In the genomic region with DNA sequence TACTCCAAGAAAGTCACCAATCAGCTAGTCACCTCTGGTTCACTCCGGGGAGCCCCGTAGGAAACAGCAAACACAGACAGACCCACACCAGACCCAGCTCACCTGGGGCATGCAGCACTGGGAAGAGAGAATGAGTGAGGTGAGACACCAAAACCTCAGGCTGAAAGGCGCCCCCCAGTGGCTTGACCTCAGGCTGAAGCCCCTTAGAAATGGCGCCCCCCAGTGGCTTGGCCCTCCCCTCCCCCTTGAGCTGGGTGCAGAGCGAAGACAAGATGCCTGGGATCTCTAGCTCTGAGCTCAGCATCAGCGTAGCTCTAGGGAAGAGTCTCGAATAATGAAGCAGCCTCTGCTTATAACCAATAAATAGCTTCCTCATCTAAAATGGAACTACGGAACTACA, we compare ENCODE assay signal across 17 mouse cellular contexts. TPM values are rescaled to one million over a fixed set of nuclear protein-coding genes. Genes with fewer than 3 reads are reported as not detected.
DNase-seq lines count a peak whose midpoint lies in the region; TF ChIP-seq lines count a peak whose summit lies in the region.
"Had no signal": no experiment of that assay in that cellular context is flagged by ENCODE, and none has a peak within 500 bp of the region (broad histone marks: within the 10 kb centered on the region; RNA-seq: fewer than 3 reads in every experiment).

No protein-coding gene starts in this region.

- TF ChIP-seq EP300 in ES-Bruce4 (IDR thresholded peaks at IDR 0.05; ENCODE audit: insufficient read depth, low read depth, low read length) = no peak

- no peak overlapping the region for H3K27ac ChIP-seq in gastrocnemius, adult 2 months
- no peak overlapping the region for H3K27ac ChIP-seq in ES-Bruce4 (ENCODE audit: insufficient read depth, low read length)
- H3K27ac ChIP-seq in bone marrow, adult 2 months (ENCODE audit: control insufficient read depth, insufficient read depth, low read depth, low read length, poor library complexity) = no peak overlapping the region
- H3K27ac ChIP-seq: embryonic facial prominence, embryonic 10.5 days; limb, embryonic 12.5 days had no signal

- no peaks in the 10 kb centered on the region for H3K36me3 ChIP-seq in ES-Bruce4 (ENCODE audit: control insufficient read depth, insufficient read depth, low read length, poor library complexity, severe bottlenecking)
- H3K36me3 ChIP-seq: embryonic facial prominence, embryonic 10.5 days; limb, embryonic 12.5 days had no signal

- no peak overlapping the region for H3K9ac ChIP-seq in ES-Bruce4 (ENCODE audit: low read depth, poor library complexity, severe bottlenecking)
- H3K9ac ChIP-seq: limb, embryonic 12.5 days had no signal

- TF ChIP-seq POLR2A in ES-Bruce4 (IDR thresholded peaks at IDR 0.05; ENCODE audit: insufficient read depth, low read length) = no peak
- TF ChIP-seq POLR2A in bone marrow, adult 2 months (IDR thresholded peaks at IDR 0.05; ENCODE audit: borderline replicate concordance, control insufficient read depth, low read depth, low read length) = no peak

- TF ChIP-seq CTCF in gastrocnemius, adult 2 months (IDR thresholded peaks at IDR 0.05) = peak; percentile 59
- TF ChIP-seq CTCF in ES-Bruce4 (IDR thresholded peaks at IDR 0.05; ENCODE audit: low read depth, low read length) = peak; percentile 67
- peak; percentile 14; the same call in 1 of the 2 replicates for TF ChIP-seq CTCF in bone marrow, adult 2 months (IDR thresholded peaks at IDR 0.05; ENCODE audit: control insufficient read depth, insufficient read depth, low read length)

- WGBS in bone marrow, adult 2 months = 78% methylated on average over 8 of the region's 8 CpGs

- no peaks in the 10 kb centered on the region for H3K9me3 ChIP-seq in ES-Bruce4 (replicated peaks; ENCODE audit: control insufficient read depth, insufficient read depth, low read length, poor library complexity, severe bottlenecking)
- H3K9me3 ChIP-seq: embryonic facial prominence, embryonic 10.5 days had no signal

- peak; percentile 28 for DNase-seq in gastrocnemius, adult 2 months
- no peak for DNase-seq in gastrocnemius, postnatal 25 days
- DNase-seq in left cerebral cortex, postnatal 4 days = peak; percentile 10
- no peak for DNase-seq in left cerebral cortex, adult 18-20 months (ENCODE audit: low spot score in 2 of 2)
- no peak for DNase-seq in embryo, embryonic 9.5 days (ENCODE audit: extremely low spot score)
- DNase-seq in thymus, adult 18-20 months = no peak
- DNase-seq: cerebellum, adult 9-10 months; heart, adult 11 months; heart, postnatal 14 days; lung, postnatal 10 days; right cerebral cortex, postnatal 14 days had no signal

- no peaks in the 10 kb centered on the region for H3K27me3 ChIP-seq in ES-Bruce4 (ENCODE audit: control insufficient read depth, insufficient read depth, low read length, poor library complexity, severe bottlenecking)

- intact Hi-C loops in gastrocnemius, adult 2 months (cut with DNase I) = loop anchor here (5.0 kb wide), 1 partner anchor 198 kb away; no protein-coding TSS in a partner anchor
- intact Hi-C loops in left cerebral cortex, postnatal 4 days (cut with DNase I) = loop anchor here (5.0 kb wide), 1 partner anchor 198 kb away; no protein-coding TSS in a partner anchor

- no peaks in the 10 kb centered on the region for H3K4me1 ChIP-seq in ES-Bruce4 (ENCODE audit: control insufficient read depth, insufficient read depth, low read length)
- H3K4me1 ChIP-seq in bone marrow, adult 2 months (ENCODE audit: control insufficient read depth, insufficient read depth, low read length) = no peaks in the 10 kb centered on the region
- H3K4me1 ChIP-seq: limb, embryonic 12.5 days had no signal

- no peak overlapping the region for H3K4me3 ChIP-seq in gastrocnemius, adult 2 months
- H3K4me3 ChIP-seq in ES-Bruce4 (ENCODE audit: low read depth, low read length) = no peak overlapping the region
- H3K4me3 ChIP-seq in bone marrow, adult 2 months (replicated peaks; ENCODE audit: control insufficient read depth, low read depth, low read length) = no peak overlapping the region
- H3K4me3 ChIP-seq: embryonic facial prominence, embryonic 10.5 days; limb, embryonic 12.5 days; myocyte had no signal

RNA-seq across cellular contexts. Expression of a gene that starts 31.3 kb away (rescaled TPM):
- total RNA-seq in gastrocnemius, adult 2 months (2021) = 10 to 100 TPM in 1 of 2 experiments, 1 to 10 TPM in 1; 3.8 to 10.3 TPM
- total RNA-seq in gastrocnemius, postnatal 25 days (2021) = 1 to 10 TPM; 3.1 to 3.7 TPM
- total RNA-seq in left cerebral cortex, postnatal 4 days (2021) = 1 to 10 TPM; 1.3 to 1.9 TPM
- 1 to 10 TPM; 5.8 to 6.3 TPM for total RNA-seq in left cerebral cortex, adult 18-20 months (2021)
- polyA plus RNA-seq in ES-Bruce4 (2011; ENCODE audit: insufficient read depth, insufficient read length, low read depth, missing spikeins) = not detected in 2 replicates
- not detected in 2 replicates for polyA plus RNA-seq in bone marrow, adult 2 months (2011; ENCODE audit: insufficient read depth, insufficient read length, low replicate concordance, missing spikeins)
- polyA plus RNA-seq: CD4-positive, CD25-positive, alpha-beta regulatory T cell, adult 4 months; myocyte had no signal

Comparison
In these comparisons a context has a peak if more than half of its experiments do, and no peak if none do; other contexts are left out.
1. DNase-seq: peak in gastrocnemius, adult 2 months (single experiment) and left cerebral cortex, postnatal 4 days (single experiment); none in gastrocnemius, postnatal 25 days (single experiment), left cerebral cortex, adult 18-20 months (0 of 2), embryo, embryonic 9.5 days (single experiment) and thymus, adult 18-20 months (0 of 2).
2. CTCF ChIP-seq: peak in every context shown above with its lines; median percentile 67 in ES-Bruce4; 59 in gastrocnemius, adult 2 months; 14 in bone marrow, adult 2 months.